Mouse (Mus musculus) liver, embryonic 11.5 days (tissue): ENCODE measurements around the gene Gpr183. TPM values are rescaled to one million over a fixed set of nuclear protein-coding genes. Genes with fewer than 3 reads are reported as not detected.

Source experiments
- ATAC-seq: fragments of 200-750 bp; cut with Nextera tagmentation; replicated peaks from 2 replicates; pipeline ENCODE4 v1.8.0; 2017; ENCODE audit warnings: moderate number of reproducible peaks, mild to moderate bottlenecking, moderate TSS enrichment, moderate library complexity; ENCODE audit not compliant: low FRiP score
- DNase-seq: peaks from one replicate; pipeline ENCODE4 v3.0.0-alpha.2; 2017; ENCODE audit warnings: low spot score
- H3K27ac ChIP-seq: fragments of 300-500 bp; sonication (generic); 2 replicates; pipeline ENCODE4 v1.5.1; 2014; ENCODE audit warnings: mild to moderate bottlenecking, low read depth, low read length, control low read depth
- H3K27me3 ChIP-seq: fragments of 300-500 bp; sonication (generic); replicated peaks from 2 replicates; pipeline ENCODE4 v1.6.1; 2014; ENCODE audit warnings: low read length, mixed read lengths; ENCODE audit not compliant: control insufficient read depth, insufficient read depth
- H3K36me3 ChIP-seq: fragments of 300-500 bp; sonication (generic); 2 replicates; pipeline ENCODE4 v1.6.1; 2014; ENCODE audit warnings: mild to moderate bottlenecking, low read length, moderate library complexity, mixed read lengths; ENCODE audit not compliant: control insufficient read depth, insufficient read depth
- H3K4me1 ChIP-seq: fragments of 300-500 bp; sonication (generic); replicated peaks from 2 replicates; pipeline ENCODE4 v1.6.1; 2014; ENCODE audit warnings: low read length, mixed read lengths; ENCODE audit not compliant: control insufficient read depth, insufficient read depth
- H3K4me2 ChIP-seq: fragments of 300-500 bp; sonication (generic); 2 replicates; pipeline ENCODE4 v1.6.1; 2014; ENCODE audit warnings: mild to moderate bottlenecking, control low read depth, moderate library complexity
- H3K4me3 ChIP-seq: fragments of 300-500 bp; sonication (generic); 2 replicates; pipeline ENCODE4 v1.5.1; 2014; ENCODE audit warnings: low read depth, low read length, control low read depth
- H3K9ac ChIP-seq: fragments of 300-500 bp; sonication (generic); 2 replicates; pipeline ENCODE4 v1.6.1; 2014; ENCODE audit warnings: low read depth, low read length, control low read depth
- H3K9me3 ChIP-seq: fragments of 300-500 bp; sonication (generic); 2 replicates; pipeline ENCODE4 v1.6.1; 2016; ENCODE audit warnings: low read length, inconsistent platforms, mixed read lengths; ENCODE audit not compliant: control insufficient read depth
- WGBS: fragments of 180-500 bp; shearing (Covaris S2); extraction: QIAGEN DNeasy Blood & Tissue Kit; methylation state at CpG from one replicate; pipeline ENCODE4 v1.1.7; 2014; 5-methylcytosine and 5-hydroxymethylcytosine counted together
- polyA plus RNA-seq: library from polyadenylated mRNA; unstranded; fragments of >200 nt; fragmentation: Nextera tagmentation; extraction: Ambion mirVana; gene quantifications from 2 replicates; pipeline ENCODE4 v1.2.1, GENCODE M21; 2014

Gene Gpr183
- polyA plus RNA-seq, 1 experiment from 2014 or later, result 3.9 TPM

- Histone ChIP-seq H3K4me3 (no peak overlapping the region), H3K9me3 (no peaks in the 10 kb centered on the region), H3K4me2 (0 out of 2 replicates have a peak overlapping the region, but pooled peaks have one; percentile 18), H3K27ac (peak overlapping the region; percentile 42; the same call in 1 of the 2 replicates), H3K9ac (no peak overlapping the region), H3K27me3 (no peaks in the 10 kb centered on the region), H3K36me3 (no peaks in the 10 kb centered on the region), H3K4me1 (peaks cover 38% of the 10 kb centered on the region)
- DNase-seq, result no peak
- WGBS, result 67% methylated on average over 14 of the region's 14 CpGs
- ATAC-seq, result no peak
Observed at GRCm38 (mm10) chr14:121962128-121962890, 2.7 kb downstream of the Gpr183 start.

- Histone ChIP-seq H3K36me3 (no peaks in the 10 kb centered on the region), H3K9ac (no peak overlapping the region), H3K9me3 (no peaks in the 10 kb centered on the region), H3K4me1 (peaks cover 34% of the 10 kb centered on the region), H3K4me2 (peak overlapping the region; percentile 14; the same call in 1 of the 2 replicates), H3K27me3 (no peaks in the 10 kb centered on the region), H3K27ac (no peak overlapping the region), H3K4me3 (no peak overlapping the region)
- no peak for DNase-seq
- WGBS, result 63% methylated on average over 12 of the region's 12 CpGs
- ATAC-seq, result no peak
Observed at GRCm38 (mm10) chr14:121961496-121962127, 3.4 kb downstream of the Gpr183 start.

GRCm38 (mm10) chr14:121960997-121961396, 4.0 kb downstream of the Gpr183 start:
- no peak for DNase-seq
- Histone ChIP-seq H3K27ac (no peak overlapping the region), H3K4me1 (peaks cover 34% of the 10 kb centered on the region), H3K9me3 (no peaks in the 10 kb centered on the region), H3K9ac (no peak overlapping the region), H3K36me3 (no peaks in the 10 kb centered on the region), H3K4me2 (peak overlapping the region; percentile 14; the same call in 1 of the 2 replicates), H3K4me3 (no peak overlapping the region), H3K27me3 (no peaks in the 10 kb centered on the region)
- no peak for ATAC-seq
- WGBS, result 38% methylated on average over 6 of the region's 6 CpGs

DNA sequence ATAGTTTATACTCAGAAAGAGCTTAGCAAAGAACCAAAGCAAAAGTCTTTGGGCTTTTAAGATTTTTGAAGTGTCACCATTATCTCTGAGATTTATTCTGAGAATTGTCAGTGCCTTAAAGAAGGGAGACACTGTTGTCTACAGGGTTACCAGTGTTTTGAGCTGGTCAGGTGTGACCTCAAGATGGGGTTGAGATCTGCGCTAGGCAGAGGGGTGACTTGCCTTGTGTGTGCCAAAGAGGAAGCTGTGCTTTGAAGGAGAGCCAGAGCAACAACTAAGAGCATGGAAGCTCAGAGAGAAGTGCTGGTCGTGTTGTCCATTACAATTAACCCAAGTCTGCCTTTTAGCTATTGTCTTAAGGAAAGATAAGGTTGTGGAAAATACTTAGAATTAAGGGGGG, 4.5 kb downstream of the Gpr183 start:
- H3K4me1 ChIP-seq, result peaks cover 34% of the 10 kb centered on the region
- H3K36me3 ChIP-seq, result no peaks in the 10 kb centered on the region
- H3K9me3 ChIP-seq, result no peaks in the 10 kb centered on the region
- DNase-seq, result no peak
- no peak for ATAC-seq
- no peak overlapping the region for H3K9ac ChIP-seq
- WGBS, result 46% methylated on average over 2 of the region's 2 CpGs
- H3K27ac ChIP-seq, result no peak overlapping the region
- H3K27me3 ChIP-seq, result no peaks in the 10 kb centered on the region
- no peak overlapping the region for H3K4me2 ChIP-seq
- no peak overlapping the region for H3K4me3 ChIP-seq

DNA sequence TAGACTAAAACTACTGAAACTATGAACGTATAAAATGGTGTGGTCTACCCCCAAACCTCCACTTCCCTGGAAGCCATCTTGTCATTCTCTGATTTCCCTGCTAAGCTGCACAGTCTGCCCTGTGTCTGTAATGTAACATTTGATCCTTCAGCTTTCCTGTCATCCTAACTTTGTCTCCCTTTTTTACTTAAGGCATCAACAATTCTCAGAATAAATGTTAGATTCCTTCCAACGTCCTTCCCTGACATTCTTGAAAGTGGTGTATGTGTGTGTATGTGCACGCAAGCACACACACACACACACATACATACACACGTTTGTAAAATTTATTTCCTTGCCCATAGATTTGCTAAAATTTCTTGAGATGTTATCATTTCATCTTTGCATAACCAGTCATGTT, 5.0 kb downstream of the Gpr183 start:
- no peaks in the 10 kb centered on the region for H3K27me3 ChIP-seq
- ATAC-seq (no peak), DNase-seq (no peak)
- no peak overlapping the region for H3K4me2 ChIP-seq
- H3K4me3 ChIP-seq, result no peak overlapping the region
- peaks cover 34% of the 10 kb centered on the region for H3K4me1 ChIP-seq
- 86% methylated on average over 4 of the region's 4 CpGs for WGBS
- no peaks in the 10 kb centered on the region for H3K36me3 ChIP-seq
- H3K9ac ChIP-seq, result no peak overlapping the region
- H3K9me3 ChIP-seq, result no peaks in the 10 kb centered on the region
- H3K27ac ChIP-seq, result no peak overlapping the region

GRCm38 (mm10) chr14:121959538-121959980, 5.4 kb downstream of the Gpr183 start:
- H3K27ac ChIP-seq, result no peak overlapping the region
- 91% methylated on average over 3 of the region's 3 CpGs for WGBS
- H3K36me3 ChIP-seq, result no peaks in the 10 kb centered on the region
- DNase-seq (no peak), ATAC-seq (no peak)
- no peaks in the 10 kb centered on the region for H3K27me3 ChIP-seq
- H3K4me2 ChIP-seq, result no peak overlapping the region
- no peak overlapping the region for H3K4me3 ChIP-seq
- H3K9ac ChIP-seq, result no peak overlapping the region
- no peaks in the 10 kb centered on the region for H3K9me3 ChIP-seq
- peaks cover 30% of the 10 kb centered on the region for H3K4me1 ChIP-seq

DNA sequence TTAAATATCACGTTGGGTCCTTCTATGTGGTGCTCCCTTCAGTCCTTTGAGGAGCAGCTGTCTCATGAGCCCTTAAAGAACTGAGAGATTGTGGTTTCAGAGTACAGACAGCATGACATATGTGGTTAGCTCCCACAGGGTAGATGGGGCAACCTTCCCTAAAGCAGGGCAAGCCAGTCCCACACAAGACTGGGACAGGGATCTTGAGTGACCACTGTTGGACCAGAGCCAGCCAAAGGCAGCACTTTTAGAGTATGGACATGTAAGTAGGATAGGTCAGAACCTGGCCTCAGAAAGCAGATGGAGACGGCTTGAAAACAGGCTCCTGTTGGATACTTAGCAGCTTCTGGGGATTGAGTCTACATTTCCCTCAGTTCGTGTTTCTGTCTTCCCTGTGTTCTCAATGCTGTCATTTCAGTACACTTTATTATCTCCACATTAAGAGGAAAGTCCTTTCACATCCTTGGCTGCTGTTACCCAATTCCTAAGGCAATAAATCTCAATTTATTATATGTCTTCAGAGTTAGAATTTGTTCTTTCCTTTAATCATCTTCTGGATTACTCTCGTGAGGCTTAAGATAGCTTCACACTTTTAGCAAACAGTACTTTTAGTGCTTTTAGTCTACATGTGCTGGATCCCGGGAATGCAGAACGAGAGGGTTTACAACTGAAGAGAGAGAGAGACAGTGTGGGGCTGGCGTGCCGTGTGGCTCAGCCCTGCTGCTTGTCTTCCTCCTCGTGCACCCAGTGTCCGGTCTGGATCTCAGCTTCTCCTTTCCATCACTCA, 6.1 kb downstream of the Gpr183 start:
- H3K9ac ChIP-seq, result no peak overlapping the region
- H3K27me3 ChIP-seq, result no peaks in the 10 kb centered on the region
- no peak overlapping the region for H3K27ac ChIP-seq
- ATAC-seq (no peak), DNase-seq (no peak)
- peaks cover 28% of the 10 kb centered on the region for H3K4me1 ChIP-seq
- 61% methylated on average over 10 of the region's 10 CpGs for WGBS
- no peaks in the 10 kb centered on the region for H3K9me3 ChIP-seq
- no peak overlapping the region for H3K4me3 ChIP-seq
- H3K4me2 ChIP-seq, result no peak overlapping the region
- H3K36me3 ChIP-seq, result no peaks in the 10 kb centered on the region

DNA sequence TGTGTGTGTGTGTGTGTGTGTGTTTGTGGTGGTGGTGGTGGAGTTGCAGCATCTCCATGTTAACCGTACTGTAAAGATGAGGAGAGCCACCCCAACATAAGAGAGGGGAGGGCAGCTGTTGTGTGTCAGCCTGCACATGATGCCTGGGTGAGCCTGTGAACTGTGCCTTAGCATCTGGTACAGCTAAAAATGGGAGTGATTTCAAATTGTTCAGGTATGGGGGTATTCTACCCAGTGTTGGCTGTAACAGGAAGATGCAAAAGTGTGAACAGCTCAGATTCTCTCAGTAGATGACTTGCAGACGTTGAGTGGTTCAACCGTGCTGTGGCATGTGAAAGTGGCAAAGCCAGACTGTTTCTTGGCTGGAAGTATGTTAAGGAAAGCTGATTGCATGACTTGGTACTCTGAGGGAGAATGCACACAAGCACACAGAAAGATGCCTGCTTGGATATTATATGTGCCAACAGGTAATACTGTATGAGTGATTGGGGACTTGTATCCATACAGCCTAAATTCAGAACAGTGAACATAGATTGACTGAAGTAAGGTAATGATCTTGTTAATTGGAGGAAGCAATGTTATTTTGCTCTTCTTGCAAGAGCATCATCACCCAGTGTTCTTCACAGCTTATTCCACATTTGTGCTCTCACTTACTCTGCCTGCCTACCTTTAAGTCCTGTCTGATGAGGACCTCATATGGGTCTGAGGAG, 6.8 kb downstream of the Gpr183 start:
- Histone ChIP-seq H3K36me3 (no peaks in the 10 kb centered on the region), H3K9me3 (no peaks in the 10 kb centered on the region), H3K4me3 (no peak overlapping the region), H3K27me3 (no peaks in the 10 kb centered on the region), H3K4me2 (no peak overlapping the region), H3K4me1 (peaks cover 21% of the 10 kb centered on the region), H3K27ac (no peak overlapping the region), H3K9ac (no peak overlapping the region)
- WGBS, result 78% methylated on average over 3 of the region's 3 CpGs
- no peak for DNase-seq
- ATAC-seq, result no peak
